Mouse (Mus musculus) MEL (cell line): Measurements from ENCODE around the gene Esr1. TPM values are rescaled to one million over a fixed set of nuclear protein-coding genes. Genes with fewer than 3 reads are reported as not detected.
A peak's percentile ranks its signal among the peaks of the same experiment; 100 is the strongest.

Experiments
- DNase-seq: peaks from one replicate; pipeline ENCODE4 v3.0.0; 2011; ENCODE audit warnings: low read depth, low spot score
- H3K27ac ChIP-seq: 2 replicates; pipeline ENCODE4 v1.5.1; 2012; ENCODE audit warnings: low read depth, mild to moderate bottlenecking, control low read depth, low read length, moderate library complexity; ENCODE audit not compliant: control insufficient read depth
- H3K27me3 ChIP-seq, 2 experiments: fragments of 150-350 bp in 1 of 2; sonication (generic) in 1 of 2; 2 replicates each; pipeline ENCODE4 v1.6.1; 2012; ENCODE audit warnings: low read length in 2 of 2, mild to moderate bottlenecking in 2 of 2, improper control_type of control experiment in 1 of 2, moderate library complexity in 1 of 2; ENCODE audit not compliant: insufficient read depth in 2 of 2, control insufficient read depth in 1 of 2
- H3K36me3 ChIP-seq, 2 experiments: 2 replicates each; pipeline ENCODE4 v1.6.1; 2012 to 2014; ENCODE audit warnings: low read length in 2 of 2, improper control_type of control experiment in 1 of 2, inconsistent platforms in 1 of 2, mild to moderate bottlenecking in 1 of 2; ENCODE audit not compliant: insufficient read depth in 2 of 2, control insufficient read depth in 1 of 2
- H3K4me1 ChIP-seq, 2 experiments: fragments of 150-350 bp in 1 of 2; sonication (generic) in 1 of 2; 2 replicates each; pipeline ENCODE4 v1.6.1; 2012; ENCODE audit warnings: low read length in 2 of 2, improper control_type of control experiment in 1 of 2, mild to moderate bottlenecking in 1 of 2; ENCODE audit not compliant: insufficient read depth in 2 of 2, control insufficient read depth in 1 of 2
- H3K4me3 ChIP-seq, 2 experiments: fragments of 150-350 bp in 1 of 2; sonication (generic) in 1 of 2; 2 replicates each; pipeline ENCODE4 v1.5.1; 2012; ENCODE audit warnings: low read depth in 2 of 2, low read length in 2 of 2, mild to moderate bottlenecking in 2 of 2, moderate library complexity in 2 of 2, control low read depth in 1 of 2, improper control_type of control experiment in 1 of 2; ENCODE audit not compliant: control insufficient read depth in 1 of 2, insufficient read depth in 1 of 2
- H3K79me2 ChIP-seq: 2 replicates; pipeline ENCODE4 v1.6.1; 2012; ENCODE audit warnings: mild to moderate bottlenecking, low read length, moderate library complexity; ENCODE audit not compliant: control insufficient read depth, poor library complexity, insufficient read depth
- H3K9ac ChIP-seq: 2 replicates; pipeline ENCODE4 v1.6.1; 2012; ENCODE audit warnings: low read depth, mild to moderate bottlenecking, control low read depth, low read length, moderate library complexity; ENCODE audit not compliant: control insufficient read depth, poor library complexity, severe bottlenecking
- H3K9me3 ChIP-seq: fragments of 150-350 bp; sonication (generic); replicated peaks from 2 replicates; pipeline ENCODE4 v1.6.1; 2012; ENCODE audit warnings: mild to moderate bottlenecking, low read length, improper control_type of control experiment, moderate library complexity; ENCODE audit not compliant: insufficient read depth
- BHLHE40 ChIP-seq: IDR thresholded peaks from 2 replicates; pipeline ENCODE4 v1.6.1; 2012; ENCODE audit warnings: low read depth, mild to moderate bottlenecking, inconsistent platforms, low read length, improper control_type of control experiment, borderline replicate concordance
- CTCF ChIP-seq, 3 experiments: IDR thresholded peaks in 2 of 3; conservative IDR thresholded peaks in 1 of 3; 2 replicates each; pipeline ENCODE4 v1.5.1; 2011 to 2012; ENCODE audit warnings: low read length in 3 of 3, low read depth in 2 of 3, mild to moderate bottlenecking in 2 of 3, improper control_type of control experiment in 1 of 3, inconsistent platforms in 1 of 3, mixed read lengths in 1 of 3, moderate library complexity in 1 of 3; ENCODE audit not compliant: control insufficient read depth in 1 of 3, insufficient read depth in 1 of 3, poor library complexity in 1 of 3, severe bottlenecking in 1 of 3
- E2F4 ChIP-seq: IDR thresholded peaks from 2 replicates; pipeline ENCODE4 v1.6.1; 2011; ENCODE audit warnings: low read depth, low read length, improper control_type of control experiment, borderline replicate concordance
- ETS1 ChIP-seq: IDR thresholded peaks from 2 replicates; pipeline ENCODE4 v1.6.1; 2012; ENCODE audit warnings: low read depth, mild to moderate bottlenecking, inconsistent platforms, low read length, improper control_type of control experiment, moderate library complexity
- HCFC1 ChIP-seq: IDR thresholded peaks from 2 replicates; pipeline ENCODE4 v1.6.1; 2012; ENCODE audit warnings: low read depth, mild to moderate bottlenecking, inconsistent platforms, low read length, improper control_type of control experiment, moderate library complexity
- JUND ChIP-seq: IDR thresholded peaks from 2 replicates; pipeline ENCODE4 v1.6.1; 2011; ENCODE audit warnings: low read depth, mild to moderate bottlenecking, improper control_type of control experiment, low read length
- KAT2A ChIP-seq: conservative IDR thresholded peaks from 2 replicates; pipeline ENCODE4 v1.6.1; 2012; ENCODE audit warnings: low read depth, low read length, improper control_type of control experiment, inconsistent platforms
- MAFK ChIP-seq: IDR thresholded peaks from 2 replicates; pipeline ENCODE4 v1.6.1; 2011; ENCODE audit warnings: low read depth, mild to moderate bottlenecking, low read length, improper control_type of control experiment, borderline replicate concordance
- MAX ChIP-seq: IDR thresholded peaks from 2 replicates; pipeline ENCODE4 v1.6.1; 2011; ENCODE audit warnings: low read length, improper control_type of control experiment
- MEF2A ChIP-seq: IDR thresholded peaks from 2 replicates; pipeline ENCODE4 v1.6.1; 2014; ENCODE audit warnings: low read depth, mild to moderate bottlenecking, inconsistent platforms, low read length, improper control_type of control experiment; ENCODE audit not compliant: poor library complexity, insufficient replicate concordance, severe bottlenecking; ENCODE audit errors: extremely low read depth
- MYB ChIP-seq: IDR thresholded peaks from 2 replicates; pipeline ENCODE4 v1.6.1; 2011; ENCODE audit warnings: mild to moderate bottlenecking, low read depth, low read length, improper control_type of control experiment
- MYC ChIP-seq: IDR thresholded peaks from 2 replicates; pipeline ENCODE4 v1.6.1; 2011; ENCODE audit warnings: low read depth, mild to moderate bottlenecking, low read length, improper control_type of control experiment, moderate library complexity
- NRF1 ChIP-seq: IDR thresholded peaks from 2 replicates; pipeline ENCODE4 v1.6.1; 2014; ENCODE audit warnings: low read depth, mild to moderate bottlenecking, inconsistent platforms, low read length, improper control_type of control experiment, moderate library complexity; ENCODE audit not compliant: poor library complexity, insufficient read depth, severe bottlenecking
- POLR2A ChIP-seq, 2 experiments: IDR thresholded peaks; 2 replicates each; pipeline ENCODE4 v1.6.1; 2011 to 2012; ENCODE audit warnings: low read length in 2 of 2, mild to moderate bottlenecking in 2 of 2, control low read depth in 1 of 2, improper control_type of control experiment in 1 of 2, low read depth in 1 of 2, moderate library complexity in 1 of 2; ENCODE audit not compliant: control insufficient read depth in 1 of 2, insufficient read depth in 1 of 2, poor library complexity in 1 of 2
- RAD21 ChIP-seq: IDR thresholded peaks from 2 replicates; pipeline ENCODE4 v1.6.1; 2011; ENCODE audit warnings: mild to moderate bottlenecking, low read depth, low read length, improper control_type of control experiment
- SIN3A ChIP-seq: IDR thresholded peaks from 2 replicates; pipeline ENCODE4 v1.6.1; 2012; ENCODE audit warnings: low read length, improper control_type of control experiment, inconsistent platforms
- SMC3 ChIP-seq: IDR thresholded peaks from 2 replicates; pipeline ENCODE4 v1.6.1; 2011; ENCODE audit warnings: low read depth, low read length, improper control_type of control experiment
- TAL1 ChIP-seq: IDR thresholded peaks from 2 replicates; pipeline ENCODE4 v1.6.1; 2012; ENCODE audit warnings: mild to moderate bottlenecking, inconsistent platforms, low read length, moderate library complexity, mixed read lengths
- TBP ChIP-seq: IDR thresholded peaks from 2 replicates; pipeline ENCODE4 v1.8.0; 2011; ENCODE audit warnings: low read depth, low read length, improper control_type of control experiment
- UBTF ChIP-seq: IDR thresholded peaks from 2 replicates; pipeline ENCODE4 v1.6.1; 2012; ENCODE audit warnings: low read depth, mild to moderate bottlenecking, inconsistent platforms, low read length, improper control_type of control experiment, moderate library complexity, borderline replicate concordance; ENCODE audit not compliant: insufficient read depth
- USF1 ChIP-seq: IDR thresholded peaks from 2 replicates; pipeline ENCODE4 v1.6.1; 2014; ENCODE audit warnings: low read depth, mild to moderate bottlenecking, inconsistent platforms, low read length, improper control_type of control experiment, moderate library complexity
- USF2 ChIP-seq, 2 experiments: IDR thresholded peaks; 2 replicates each; pipeline ENCODE4 v1.6.1; 2011 to 2012; ENCODE audit warnings: improper control_type of control experiment in 2 of 2, low read length in 2 of 2, borderline replicate concordance in 1 of 2, inconsistent platforms in 1 of 2, low read depth in 1 of 2, mild to moderate bottlenecking in 1 of 2; ENCODE audit not compliant: insufficient read depth in 1 of 2
- ZC3H11A ChIP-seq: IDR thresholded peaks from 2 replicates; pipeline ENCODE4 v1.6.1; 2012; ENCODE audit warnings: low read depth, mild to moderate bottlenecking, inconsistent platforms, low read length, improper control_type of control experiment
- ZKSCAN1 ChIP-seq: IDR thresholded peaks from 2 replicates; pipeline ENCODE4 v1.6.1; 2012; ENCODE audit warnings: low read depth, mild to moderate bottlenecking, inconsistent platforms, low read length, improper control_type of control experiment, moderate library complexity
- polyA plus RNA-seq, 2 experiments: library from polyadenylated mRNA; stranded (reverse) in 1 of 2; unstranded in 1 of 2; fragments of >175 nt in 1 of 2; fragments of >200 nt in 1 of 2; gene quantifications; 2 replicates each; pipeline versions ENCODE4 v1.2.1 to v1.2.4; 2012; ENCODE audit warnings: low replicate concordance in 2 of 2, low read depth in 1 of 2; ENCODE audit not compliant: insufficient read length in 2 of 2, insufficient read depth in 1 of 2, missing spikeins in 1 of 2
- total RNA-seq: library from RNA; depleted of rRNA; stranded (reverse); fragments of 300-350 nt; gene quantifications from 2 replicates; pipeline ENCODE4 v1.2.3, GENCODE M21; 2012

Esr1 gene
- total and polyA plus RNA-seq, 3 experiments = 0.65 to 0.69 TPM; not detected in 1

DNA sequence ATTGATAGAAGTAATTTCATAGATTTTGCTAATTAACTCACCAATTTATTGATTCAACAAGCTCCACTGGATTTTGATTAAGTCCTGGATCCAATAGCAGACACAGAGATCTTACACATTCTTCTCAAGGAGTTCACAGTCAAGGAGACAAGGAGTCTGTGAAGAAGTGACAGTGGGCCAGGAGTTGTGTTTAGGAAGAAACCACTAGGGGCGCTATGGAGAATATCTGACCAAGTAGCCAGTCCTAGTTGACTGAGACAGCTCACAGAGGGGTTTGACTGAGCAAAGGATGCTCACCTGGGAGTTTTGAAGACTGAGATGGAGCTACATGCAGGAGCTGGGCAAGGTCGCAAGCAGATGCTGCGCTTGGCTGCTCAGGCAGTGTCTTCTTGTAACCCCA, 113.5 kb downstream of the Esr1 start:
- Histone ChIP-seq H3K27ac (no peak overlapping the region), H3K4me3 (no peak overlapping the region), H3K4me1 (no peaks in the 10 kb centered on the region), H3K27me3 (no peaks in the 10 kb centered on the region), H3K9ac (no peak overlapping the region), H3K9me3 (no peaks in the 10 kb centered on the region), H3K79me2 (no peaks in the 10 kb centered on the region), H3K36me3 (no peaks in the 10 kb centered on the region)
- TF ChIP-seq RAD21 (peak; percentile 55), SMC3 (peak; percentile 51), CTCF (IDR thresholded peaks at IDR 0.05 in 2 of 3, conservative IDR thresholded peaks at IDR 0.05 in 1 of 3; ENCODE audit: control insufficient read depth in 1 of 3, insufficient read depth in 1 of 3, low read depth in 2 of 3, low read length in 3 of 3, poor library complexity in 1 of 3, severe bottlenecking in 1 of 3) (peak; percentile 40 to 63 (median 54)), MAX (no peak), USF1 (no peak), ETS1 (no peak), HCFC1 (no peak), TBP (no peak), MYB (no peak), ZC3H11A (peak; percentile 48), JUND (no peak), SIN3A (no peak), MEF2A (no peak)
- DNase-seq = peak; percentile 66

DNA sequence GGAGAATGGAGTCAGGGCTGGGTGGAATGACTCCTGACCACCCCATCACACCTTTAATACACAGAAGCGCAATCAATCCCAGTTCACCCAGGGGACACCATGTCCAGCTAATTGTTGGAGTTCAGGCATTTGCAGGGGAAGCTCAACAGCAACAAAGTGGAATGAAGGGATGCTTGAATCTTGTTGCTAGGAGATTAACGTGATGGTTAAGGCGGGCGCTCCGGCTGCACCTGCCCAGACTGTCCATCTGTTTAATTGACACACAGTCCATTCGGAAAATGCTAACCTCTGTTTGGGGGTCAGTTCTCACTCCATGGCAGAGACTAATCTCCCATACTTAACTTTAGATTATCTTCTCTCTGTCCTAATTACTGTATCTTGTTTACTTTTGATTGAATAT, 114.7 kb downstream of the Esr1 start:
- Histone ChIP-seq H3K9ac (no peak overlapping the region), H3K36me3 (no peaks in the 10 kb centered on the region), H3K27ac (no peak overlapping the region)

More for the DNA sequence above, 114.7 kb downstream of the Esr1 start:
- Histone ChIP-seq H3K4me1 (no peaks in the 10 kb centered on the region), H3K9me3 (no peaks in the 10 kb centered on the region), H3K79me2 (no peaks in the 10 kb centered on the region), H3K4me3 (no peak overlapping the region), H3K27me3 (no peaks in the 10 kb centered on the region)
- no peak for DNase-seq
- TF ChIP-seq USF1 = no peak
- no peak for TF ChIP-seq MAFK
- TF ChIP-seq MYC = no peak
- no peak for TF ChIP-seq USF2 (IDR thresholded peaks at IDR 0.05; ENCODE audit: borderline replicate concordance in 1 of 2, insufficient read depth in 1 of 2, low read depth in 1 of 2, low read length in 2 of 2)
- TF ChIP-seq BHLHE40 = no peak
- TF ChIP-seq UBTF = no peak
- TF ChIP-seq E2F4 = no peak
- no peak for TF ChIP-seq TAL1
- TF ChIP-seq RAD21 = no peak
- TF ChIP-seq KAT2A = no peak
- TF ChIP-seq POLR2A (IDR thresholded peaks at IDR 0.05; ENCODE audit: control insufficient read depth in 1 of 2, insufficient read depth in 1 of 2, low read depth in 1 of 2, low read length in 2 of 2, poor library complexity in 1 of 2) = no peak
- no peak for TF ChIP-seq ETS1
- TF ChIP-seq SIN3A = no peak
- no peak for TF ChIP-seq ZKSCAN1
- no peak for TF ChIP-seq MYB
- TF ChIP-seq NRF1 = no peak
